Mouse (Mus musculus): ENCODE data around the gene Pheta2. TPM values are rescaled to one million over a fixed set of nuclear protein-coding genes. Genes with fewer than 3 reads are reported as not detected.
"Not testable (repeated sequence)": the region's sequence is repeated elsewhere in the genome, so short reads cannot be mapped to it uniquely, and the experiment has no call there.

Pheta2 gene
- polyA plus RNA-seq, 1 experiment from 2014 or later: 0.27 TPM

GRCm38 (mm10) chr15:82351480-82351879 lies 12.7 kb downstream of the Pheta2 start:
- H3K27me3 ChIP-seq: no peaks in the 10 kb centered on the region
- in situ Hi-C loops (cut with MboI; ENCODE audit: low pct_unique_long_range_greater_than_20kb): no loop called here
- no peak for TF ChIP-seq CTCF (IDR thresholded peaks at IDR 0.05)
- DNase-seq (ENCODE audit: low read depth, low spot score) (no peak), ATAC-seq (no peak)
- POLR2A ChIA-PET: no interaction called here
- CTCF ChIA-PET: no interaction called here

GRCm38 (mm10) chr15:82353078-82353744 lies 14.5 kb downstream of the Pheta2 start:
- no peak for ATAC-seq
- in situ Hi-C loops (cut with MboI; ENCODE audit: low pct_unique_long_range_greater_than_20kb): no loop called here
- CTCF ChIA-PET: interaction anchor here (2.4 kb wide), 1 partner anchor 14 kb away, joined by 5 read pairs; the partner anchor contains the start of genes Naga, Pheta2 and Smdt1
- no peaks in the 10 kb centered on the region for H3K27me3 ChIP-seq
- TF ChIP-seq CTCF (IDR thresholded peaks at IDR 0.05): no peak
- POLR2A ChIA-PET: interaction anchor here (1.0 kb wide), 1 partner anchor 8 kb away, joined by 3 read pairs; no protein-coding TSS in a partner anchor
- no peak for DNase-seq (ENCODE audit: low read depth, low spot score)

- peak; percentile 3 for ATAC-seq
- ChIA-PET CTCF (interaction anchor here (2.4 kb wide), 1 partner anchor 15 kb away, joined by 5 read pairs; the partner anchor contains the start of genes Naga, Pheta2 and Smdt1), POLR2A (interaction anchor here (1.0 kb wide), 1 partner anchor 9 kb away, joined by 3 read pairs; no protein-coding TSS in a partner anchor)
- in situ Hi-C loops (cut with MboI; ENCODE audit: low pct_unique_long_range_greater_than_20kb): no loop called here
- H3K27me3 ChIP-seq: no peaks in the 10 kb centered on the region
- no peak for DNase-seq (ENCODE audit: low read depth, low spot score)
- TF ChIP-seq CTCF (IDR thresholded peaks at IDR 0.05): no peak
Observed at GRCm38 (mm10) chr15:82353745-82354113, 15.0 kb downstream of the Pheta2 start.

- peak; percentile 97 for ATAC-seq
- ChIA-PET CTCF (interaction anchor here (2.4 kb wide), 1 partner anchor 16 kb away, joined by 5 read pairs; the partner anchor contains the start of genes Naga, Pheta2 and Smdt1), POLR2A (interaction anchor here (1.0 kb wide), 1 partner anchor 9 kb away, joined by 3 read pairs; no protein-coding TSS in a partner anchor)
- TF ChIP-seq CTCF (IDR thresholded peaks at IDR 0.05): no peak
- peak; percentile 96 for DNase-seq (ENCODE audit: low read depth, low spot score)
- H3K27me3 ChIP-seq: no peaks in the 10 kb centered on the region
- in situ Hi-C loops (cut with MboI; ENCODE audit: low pct_unique_long_range_greater_than_20kb): no loop called here
Observed at GRCm38 (mm10) chr15:82354126-82354945, 15.6 kb downstream of the Pheta2 start, which contains the start of gene Ndufa6. Gene Ndufa6, minus strand, starts transcription at chr15:82354322.

- DNase-seq (ENCODE audit: low read depth, low spot score): no peak
- no peak for ATAC-seq
- in situ Hi-C loops (cut with MboI; ENCODE audit: low pct_unique_long_range_greater_than_20kb): no loop called here
- POLR2A ChIA-PET: interaction anchor here (0.6 kb wide), 1 partner anchor 629 kb away, joined by 3 read pairs; the partner anchor contains the start of gene Tcf20
- no peak for TF ChIP-seq CTCF (IDR thresholded peaks at IDR 0.05)
- H3K27me3 ChIP-seq: no peaks in the 10 kb centered on the region
- CTCF ChIA-PET: interaction anchor here (1.1 kb wide), 1 partner anchor 11 kb away, joined by 3 read pairs; no protein-coding TSS in a partner anchor
Observed at GRCm38 (mm10) chr15:82358431-82359260, 19.9 kb downstream of the Pheta2 start.

GRCm38 (mm10) chr15:82361459-82362018 lies 22.8 kb downstream of the Pheta2 start:
- no peaks in the 10 kb centered on the region for H3K27me3 ChIP-seq
- ATAC-seq (no peak), DNase-seq (ENCODE audit: low read depth, low spot score) (no peak)
- in situ Hi-C loops (cut with MboI; ENCODE audit: low pct_unique_long_range_greater_than_20kb): no loop called here
- CTCF ChIA-PET: interaction anchor here (1.5 kb wide), 1 partner anchor 56 kb away, joined by 4 read pairs; no protein-coding TSS in a partner anchor
- POLR2A ChIA-PET: no interaction called here
- peak; percentile 34 for TF ChIP-seq CTCF (IDR thresholded peaks at IDR 0.05)

GRCm38 (mm10) chr15:82362234-82362633 lies 23.5 kb downstream of the Pheta2 start:
- no peaks in the 10 kb centered on the region for H3K27me3 ChIP-seq
- in situ Hi-C loops (cut with MboI; ENCODE audit: low pct_unique_long_range_greater_than_20kb): no loop called here
- DNase-seq (ENCODE audit: low read depth, low spot score): no peak
- TF ChIP-seq CTCF (IDR thresholded peaks at IDR 0.05): no peak
- POLR2A ChIA-PET: no interaction called here
- CTCF ChIA-PET: no interaction called here
- no peak for ATAC-seq

- DNase-seq (ENCODE audit: low read depth, low spot score); POLR2A ChIA-PET; in situ Hi-C loops (cut with MboI; ENCODE audit: low pct_unique_long_range_greater_than_20kb); H3K27me3 ChIP-seq; CTCF ChIA-PET; ATAC-seq: not testable (repeated sequence)
Observed at GRCm38 (mm10) chr15:82363801-82364200, 25.1 kb downstream of the Pheta2 start.

- CTCF ChIA-PET; in situ Hi-C loops (cut with MboI; ENCODE audit: low pct_unique_long_range_greater_than_20kb); POLR2A ChIA-PET: not testable (repeated sequence)
Observed at GRCm38 (mm10) chr15:82364561-82364960, 25.8 kb downstream of the Pheta2 start.

GRCm38 (mm10) chr15:82368146-82368545 lies 29.4 kb downstream of the Pheta2 start:
- H3K27me3 ChIP-seq: no peaks in the 10 kb centered on the region
- in situ Hi-C loops (cut with MboI; ENCODE audit: low pct_unique_long_range_greater_than_20kb): no loop called here
- ATAC-seq (no peak), DNase-seq (ENCODE audit: low read depth, low spot score) (no peak)
- TF ChIP-seq CTCF (IDR thresholded peaks at IDR 0.05): no peak
- ChIA-PET CTCF (no interaction called here), POLR2A (no interaction called here)

More at GRCm38 (mm10) chr15:82364561-82364960, 25.8 kb downstream of the Pheta2 start:
- not testable (repeated sequence) for ATAC-seq; DNase-seq (ENCODE audit: low read depth, low spot score); H3K27me3 ChIP-seq
